Mouse (Mus musculus) bone marrow, adult 2 months (tissue): ENCODE measurements at regions not wholly inside any gene's neighbourhood (a gene's known extent, or its start where the extent isn't known, plus 50 kb on each side); places are given as distances from the start of the nearest gene placed in this dataset.

Experiments used
- CTCF ChIP-seq: fragments of 200-500 bp; IDR thresholded peaks from 2 replicates; pipeline ENCODE4 v1.5.1; 2011; ENCODE audit warnings: low read length, control low read depth; ENCODE audit not compliant: control insufficient read depth, insufficient read depth
- POLR2A ChIP-seq: fragments of 200-500 bp; IDR thresholded peaks from 2 replicates; pipeline ENCODE4 v1.6.1; 2011; ENCODE audit warnings: low read depth, mild to moderate bottlenecking, control low read depth, low read length, borderline replicate concordance; ENCODE audit not compliant: control insufficient read depth

DNA sequence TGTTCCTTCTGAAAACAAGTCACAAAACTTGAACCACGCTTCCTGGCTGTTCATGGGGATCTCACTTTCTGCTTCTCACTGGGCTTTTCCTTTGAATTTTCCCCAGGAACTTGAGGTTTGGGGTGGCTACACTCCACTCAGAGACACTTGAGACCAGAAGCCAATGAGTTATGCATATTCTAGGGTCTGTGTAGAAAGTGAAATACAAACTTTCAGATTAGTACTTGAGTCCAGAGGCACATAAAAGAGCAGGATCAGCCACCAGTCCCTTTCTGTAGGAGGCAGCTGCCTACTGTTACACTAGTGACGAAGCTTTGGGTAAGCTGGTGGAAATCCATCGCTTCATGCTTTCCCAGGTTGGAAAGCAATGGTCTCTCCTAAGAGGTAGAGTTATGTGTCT lies 60.4 kb upstream of the Serpine2 start:
- TF ChIP-seq POLR2A (no peak), CTCF (no peak)
